Mouse (Mus musculus): ENCODE measurements around the gene Slc22a14.

The Slc22a14 gene

DNA sequence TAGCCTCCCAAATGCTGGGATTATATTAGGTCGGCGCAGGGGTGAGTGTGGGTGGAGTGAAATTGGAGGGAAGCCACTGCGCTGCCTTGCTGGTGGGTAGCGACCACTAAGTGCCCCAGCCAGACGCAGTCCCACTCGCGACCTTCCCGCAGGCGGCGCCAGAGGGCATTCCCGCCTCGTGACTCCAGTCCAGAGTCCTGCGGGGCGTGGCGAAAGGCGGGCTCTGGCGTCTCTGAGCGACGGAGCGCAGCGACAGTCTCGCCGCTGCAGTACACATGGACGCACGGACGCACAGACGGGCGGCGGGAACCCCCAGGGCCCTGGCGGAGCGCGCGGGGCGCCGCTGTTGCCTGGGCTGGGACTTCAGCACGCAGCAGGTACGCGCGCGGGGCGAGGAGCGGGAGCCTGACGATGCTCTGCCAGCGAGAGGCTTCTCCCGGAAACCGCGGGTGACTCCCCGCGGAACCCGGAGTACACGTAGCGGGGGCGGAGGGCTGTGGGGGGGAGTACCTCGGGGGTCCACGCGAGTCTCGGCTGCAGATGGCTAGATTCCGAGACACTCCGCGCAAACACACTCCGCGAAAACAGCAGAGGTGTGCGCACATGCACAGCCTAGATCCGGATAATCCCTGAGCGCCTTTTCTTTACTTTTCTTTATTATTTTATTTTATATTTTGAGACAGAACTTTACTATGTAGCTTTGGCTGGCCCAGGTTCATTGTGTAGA is 7.9 kb downstream of the Slc22a14 start, which contains the start of gene Xylb:
Gene Xylb (plus strand): TSS at position 51 of the 727 bp plus-strand sequence.
- peak; percentile 93 for DNase-seq (ENCODE audit: low read depth, low spot score)

DNA sequence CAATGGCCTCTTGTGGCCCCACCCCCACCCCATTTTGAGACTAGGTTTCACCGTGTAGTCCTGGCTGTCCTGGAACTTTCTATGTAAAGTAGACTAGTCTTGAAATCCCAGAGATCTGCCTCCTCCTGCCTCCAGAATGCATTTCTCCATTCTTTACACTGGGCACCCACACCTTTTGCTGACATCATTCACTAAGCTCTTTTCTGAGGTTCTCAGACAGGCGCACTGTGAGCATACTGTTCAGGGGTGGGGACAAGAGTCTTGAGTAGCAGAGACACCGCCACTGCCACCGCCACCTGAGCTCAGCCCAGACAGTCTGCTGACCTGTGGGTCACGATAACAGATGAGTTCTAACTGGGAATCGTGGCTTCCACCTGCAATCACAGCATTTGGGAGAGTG is 9.4 kb downstream of the Slc22a14 start:
- peak; percentile 59 for DNase-seq (ENCODE audit: low read depth, low spot score)

GRCm38 (mm10) chr9:119353926-119354325 is 11.4 kb downstream of the Slc22a14 start:
- no peak for DNase-seq (ENCODE audit: low read depth, low spot score)

DNA sequence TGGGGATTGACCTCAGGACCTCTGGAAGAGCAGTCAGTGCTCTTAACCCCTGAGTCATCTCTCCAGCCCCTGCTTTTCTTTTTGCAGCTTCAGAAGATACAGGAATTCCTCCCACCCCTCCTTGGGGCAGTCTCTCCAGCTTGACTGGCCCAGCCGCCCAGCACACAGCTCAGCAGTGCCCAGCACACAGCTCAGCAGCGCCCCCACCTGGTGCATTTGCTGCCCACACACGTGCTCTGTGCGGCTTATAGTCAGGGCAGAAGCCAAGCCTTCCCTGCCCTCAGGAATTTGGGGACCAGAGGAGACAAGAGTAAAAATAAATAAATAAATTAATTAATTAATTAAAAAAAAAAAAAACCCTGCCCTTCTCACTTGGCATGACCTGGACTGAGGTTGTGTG is 13.3 kb downstream of the Slc22a14 start:
- peak; percentile 84 for DNase-seq (ENCODE audit: low read depth, low spot score)

GRCm38 (mm10) chr9:119350947-119351705 is 14.2 kb downstream of the Slc22a14 start:
- DNase-seq (ENCODE audit: low read depth, low spot score) = no peak

GRCm38 (mm10) chr9:119350531-119350930 is 14.8 kb downstream of the Slc22a14 start:
- DNase-seq (ENCODE audit: low read depth, low spot score) = no peak

- no peak for DNase-seq (ENCODE audit: low read depth, low spot score)
Observed at GRCm38 (mm10) chr9:119346376-119346775, 19.0 kb downstream of the Slc22a14 start.

GRCm38 (mm10) chr9:119342728-119343127 is 22.6 kb downstream of the Slc22a14 start:
- no peak for DNase-seq (ENCODE audit: low read depth, low spot score)

GRCm38 (mm10) chr9:119340909-119341816 is 24.2 kb downstream of the Slc22a14 start, which contains the start of gene Myd88:
Gene Myd88, minus strand, starts transcription at chr9:119341411.
- DNase-seq (ENCODE audit: low read depth, low spot score) = peak; percentile 99

GRCm38 (mm10) chr9:119340212-119340580 is 25.2 kb downstream of the Slc22a14 start:
- no peak for DNase-seq (ENCODE audit: low read depth, low spot score)

- peak; percentile 63 for DNase-seq (ENCODE audit: low read depth, low spot score)
Observed at GRCm38 (mm10) chr9:119339558-119340211, 25.7 kb downstream of the Slc22a14 start, which contains the start of gene Acaa1a. Gene Acaa1a, plus strand, starts transcription at chr9:119339676.

- no peak for DNase-seq (ENCODE audit: low read depth, low spot score)
Observed at GRCm38 (mm10) chr9:119339106-119339505, 26.2 kb downstream of the Slc22a14 start.

GRCm38 (mm10) chr9:119338350-119338749 is 27.0 kb downstream of the Slc22a14 start:
- DNase-seq (ENCODE audit: low read depth, low spot score) = no peak

GRCm38 (mm10) chr9:119337842-119338241 is 27.5 kb downstream of the Slc22a14 start:
- no peak for DNase-seq (ENCODE audit: low read depth, low spot score)

DNA sequence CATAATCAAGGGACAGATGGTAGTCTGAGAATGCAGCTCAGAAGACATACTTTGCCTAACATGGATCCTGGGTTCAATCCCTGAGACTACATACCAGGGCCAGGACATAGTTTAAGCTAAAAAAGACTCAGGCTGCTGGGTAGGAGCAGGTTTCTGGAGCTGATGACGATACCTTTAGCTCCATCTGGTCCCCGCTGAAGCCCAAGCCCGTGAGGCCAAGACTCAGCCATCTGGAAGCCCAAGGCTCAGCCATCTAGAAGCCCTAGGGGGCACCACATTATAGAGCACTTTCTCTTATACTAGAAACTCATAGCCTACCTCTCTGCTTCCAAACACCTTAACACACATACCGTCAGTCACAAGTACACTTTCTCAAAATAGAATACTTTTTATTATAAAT is 29.8 kb downstream of the Slc22a14 start:
- DNase-seq (ENCODE audit: low read depth, low spot score) = peak; percentile 79

GRCm38 (mm10) chr9:119334834-119335233 is 30.5 kb downstream of the Slc22a14 start:
- DNase-seq (ENCODE audit: low read depth, low spot score) = peak; percentile 67

DNA sequence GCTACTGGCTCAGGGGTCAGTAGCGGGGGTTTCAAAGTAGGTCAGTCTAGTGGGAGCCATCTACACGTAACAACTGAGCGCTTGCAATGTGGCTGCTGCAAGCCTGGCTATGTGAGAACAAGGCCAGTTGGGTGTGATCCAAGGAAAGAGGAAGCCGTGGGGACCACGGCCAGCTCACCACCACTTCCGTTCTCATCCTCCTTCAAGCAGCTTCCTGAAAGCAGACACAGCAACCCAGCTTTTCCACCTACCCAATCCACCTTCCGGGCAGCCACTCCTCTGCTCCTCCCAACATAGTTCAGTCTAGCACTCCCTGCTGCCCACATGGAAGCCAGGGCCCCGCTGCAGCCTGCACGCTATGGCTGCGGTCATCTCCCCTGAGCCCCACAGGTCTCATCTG is 31.0 kb downstream of the Slc22a14 start:
- peak; percentile 71 for DNase-seq (ENCODE audit: low read depth, low spot score)

DNA sequence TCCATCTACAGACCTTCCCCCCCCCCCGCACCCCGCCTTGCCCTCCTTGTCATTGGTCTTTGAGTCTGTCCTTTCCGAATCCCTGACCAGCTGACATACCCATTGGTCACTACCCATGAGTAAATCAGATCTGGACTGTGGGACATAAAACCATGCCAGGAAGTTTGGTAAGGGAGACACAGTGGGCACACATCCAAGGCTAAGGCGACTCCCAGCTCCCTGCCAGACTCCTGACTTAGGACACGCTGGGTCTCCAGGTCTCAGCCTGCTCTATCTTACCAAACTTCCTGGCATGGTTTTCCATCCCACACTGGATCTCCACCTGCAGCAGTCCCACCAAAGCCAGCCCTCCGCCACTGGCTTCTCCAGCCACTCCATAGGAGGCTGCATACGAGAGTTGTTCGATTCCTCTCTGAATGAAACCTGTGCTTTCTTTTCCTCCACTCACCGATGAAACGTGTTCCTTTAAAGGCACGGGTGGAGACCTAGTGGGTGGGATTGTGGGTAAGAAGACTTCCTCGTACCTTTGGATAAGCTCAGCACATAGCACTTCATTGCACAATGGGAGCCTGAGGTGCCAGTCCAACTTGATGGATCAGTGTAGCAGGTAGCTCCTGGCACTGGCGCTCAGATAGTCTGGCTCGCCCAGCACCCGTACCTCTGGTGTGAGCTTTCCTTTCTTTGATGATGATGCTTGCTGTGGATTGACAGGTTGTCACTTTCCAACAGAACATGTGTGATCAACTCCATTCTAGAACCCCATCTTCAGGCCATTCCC is 35.0 kb downstream of the Slc22a14 start:
- no peak for DNase-seq (ENCODE audit: low read depth, low spot score)

DNA sequence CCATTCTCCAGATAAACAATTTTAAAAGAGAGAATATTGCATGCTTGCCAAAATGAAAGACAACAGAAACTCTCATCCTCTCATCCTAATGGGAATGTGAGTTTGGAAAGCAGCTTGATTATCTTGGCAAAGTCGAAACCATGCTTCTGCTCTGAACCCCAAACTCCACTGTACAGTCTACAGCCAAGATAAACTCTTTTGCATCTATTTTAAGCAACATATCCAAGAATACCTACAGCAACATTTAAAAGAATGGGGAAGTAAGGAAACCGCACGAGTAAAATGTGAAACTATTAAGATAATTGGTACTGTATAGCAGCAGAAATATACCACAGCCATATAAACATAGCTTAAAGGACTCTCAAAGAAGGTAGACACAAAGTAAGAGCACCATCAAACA is 36.9 kb downstream of the Slc22a14 start:
- DNase-seq (ENCODE audit: low read depth, low spot score) = no peak

DNA sequence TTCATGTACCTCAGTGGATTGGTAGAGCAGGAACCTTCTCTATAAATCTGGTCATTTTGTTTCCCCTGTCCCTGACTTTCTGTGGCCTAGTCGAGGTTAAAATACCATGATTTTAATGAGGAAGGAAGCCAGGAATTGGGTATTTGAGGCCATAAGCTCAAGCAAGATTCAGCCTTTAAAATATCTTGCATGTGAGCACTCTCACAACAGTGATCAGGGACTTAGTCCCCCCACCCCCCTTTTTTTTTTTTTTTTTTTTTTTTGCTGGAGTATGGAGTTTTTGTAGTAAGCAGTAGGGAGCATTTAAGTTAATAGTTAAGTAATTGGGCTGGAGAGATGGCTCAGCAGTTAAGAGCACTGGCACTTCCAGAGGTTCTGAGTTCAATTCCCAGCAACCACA is 41.2 kb downstream of the Slc22a14 start:
- no peak for DNase-seq (ENCODE audit: low read depth, low spot score)
